Mouse (Mus musculus) A20 (cell line): ENCODE results near the gene Ccdc151.
A peak's percentile ranks its signal among the peaks of the same experiment; 100 is the strongest.

Experiments used
- DNase-seq: peaks from one replicate; pipeline ENCODE4 v3.0.0-alpha.2; 2011; ENCODE audit warnings: low read depth, low spot score

Gene Ccdc151

DNA sequence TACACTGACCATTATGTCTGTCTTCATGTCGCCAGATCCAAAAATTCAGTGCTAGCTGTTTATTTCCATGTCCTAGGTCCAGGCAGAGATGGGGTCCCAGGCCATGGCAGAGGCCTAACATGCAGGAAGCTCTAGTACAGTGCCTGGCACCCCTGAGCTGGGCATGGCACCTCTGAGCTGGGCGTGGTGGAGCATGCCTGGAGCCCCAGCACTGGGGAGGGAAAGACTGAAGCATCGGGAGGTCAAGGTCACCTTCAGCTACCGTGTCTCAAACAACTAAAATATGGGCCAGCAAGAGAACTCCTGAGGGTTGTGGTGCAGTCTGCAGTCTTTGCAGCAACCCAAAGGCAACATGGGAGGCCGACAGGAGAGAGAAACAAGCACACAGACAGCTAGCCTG lies 44.1 kb downstream of the Ccdc151 start:
- DNase-seq, result no peak

- DNase-seq, result peak; percentile 95
Observed at GRCm38 (mm10) chr9:21955570-21956281, 46.7 kb downstream of the Ccdc151 start, which contains the start of gene Swsap1. Gene Swsap1, plus strand, starts transcription at chr9:21955755.

DNA sequence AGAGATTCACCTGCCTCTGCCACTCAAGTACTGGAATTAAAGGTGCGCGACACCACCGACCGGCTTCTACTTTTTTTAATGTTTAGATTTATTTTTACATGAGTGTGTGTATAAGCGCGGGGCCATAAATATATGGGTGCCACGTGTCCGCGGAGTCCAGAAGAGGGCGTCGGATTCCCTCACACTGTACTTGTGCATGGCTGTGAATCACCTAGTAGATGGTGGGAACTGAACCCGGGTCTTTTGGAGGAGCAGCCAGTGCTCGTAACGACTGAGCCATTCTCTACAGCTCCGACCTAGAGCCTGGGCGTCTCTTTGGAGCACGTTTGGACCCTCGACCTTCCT lies 47.2 kb downstream of the Ccdc151 start:
- DNase-seq, result no peak

DNA sequence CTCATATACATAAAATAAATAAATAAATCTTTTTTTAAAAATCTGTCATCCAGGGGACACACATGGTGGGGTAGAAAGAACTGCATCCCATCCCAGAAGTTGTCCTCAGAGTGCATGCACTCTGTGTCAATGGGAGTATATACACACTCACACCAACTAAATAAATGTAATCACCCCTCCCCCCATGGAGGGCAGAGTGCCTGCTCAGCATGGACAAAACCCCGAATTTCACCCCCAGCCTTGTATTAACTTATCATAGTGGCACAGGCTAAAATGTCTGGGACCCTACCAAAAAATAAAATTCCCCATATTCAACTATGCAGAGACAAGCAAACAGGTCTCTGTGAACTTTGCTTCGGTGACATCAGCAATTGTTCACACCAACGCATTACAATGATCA lies 47.8 kb downstream of the Ccdc151 start:
- no peak for DNase-seq

DNA sequence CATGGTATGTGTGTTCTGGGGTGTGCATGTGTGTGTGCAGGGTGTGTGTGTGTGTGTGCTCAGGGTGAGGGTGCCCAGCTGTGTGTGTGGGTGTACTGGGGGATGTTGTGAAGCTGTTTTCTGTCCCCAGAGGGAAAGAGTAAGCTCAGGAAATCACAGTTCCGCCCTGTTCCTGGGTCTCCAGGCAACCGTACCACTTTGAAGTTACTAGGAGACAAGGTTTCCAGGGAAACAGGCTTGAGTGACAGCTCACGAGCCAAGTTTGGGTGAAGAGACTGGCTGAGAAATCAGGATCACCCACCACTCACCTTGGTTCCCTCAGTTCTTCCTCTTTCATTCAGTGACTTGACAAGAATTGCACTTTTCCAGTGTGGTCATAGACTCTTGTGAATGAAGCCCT lies 48.8 kb downstream of the Ccdc151 start:
- no peak for DNase-seq

DNA sequence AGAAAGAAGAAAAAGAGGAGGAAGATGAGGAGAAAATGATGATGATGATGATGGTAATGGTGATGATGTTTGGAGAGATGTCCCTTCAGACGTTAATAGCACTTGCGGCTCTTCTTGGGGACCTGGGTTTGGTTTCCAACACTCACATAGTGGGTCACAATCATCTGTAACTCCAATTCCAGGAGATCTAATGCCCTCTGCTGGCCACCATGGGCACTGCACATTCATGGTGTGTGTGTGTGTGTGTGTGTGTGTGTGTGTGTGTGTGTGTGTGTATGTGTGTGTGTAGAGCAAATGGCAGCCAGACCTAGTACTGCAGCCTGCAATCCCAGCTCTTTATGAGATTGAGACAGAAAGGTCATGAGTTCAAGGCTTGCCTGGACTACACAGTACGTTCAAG lies 50.5 kb downstream of the Ccdc151 start:
- DNase-seq, result no peak

DNA sequence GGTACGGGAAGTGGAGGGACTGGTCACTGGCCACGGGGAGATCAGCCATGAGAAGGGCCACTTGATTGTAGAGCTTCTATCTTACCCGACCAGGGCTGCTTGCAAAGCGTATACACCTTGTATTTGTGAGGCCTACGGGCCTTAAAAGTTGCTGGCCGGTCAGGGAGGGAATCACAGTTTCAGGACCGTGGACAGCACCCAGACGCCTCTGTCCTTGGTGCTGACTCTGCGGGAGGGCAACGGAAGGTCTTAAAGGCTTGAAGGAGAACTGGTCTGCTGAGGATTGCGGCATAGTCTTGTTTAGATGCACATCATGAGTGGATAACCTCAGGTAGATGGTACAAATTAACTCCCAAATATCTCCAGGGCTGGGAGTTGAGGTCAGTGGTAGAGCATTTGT lies 52.1 kb downstream of the Ccdc151 start:
- peak; percentile 37 for DNase-seq

DNA sequence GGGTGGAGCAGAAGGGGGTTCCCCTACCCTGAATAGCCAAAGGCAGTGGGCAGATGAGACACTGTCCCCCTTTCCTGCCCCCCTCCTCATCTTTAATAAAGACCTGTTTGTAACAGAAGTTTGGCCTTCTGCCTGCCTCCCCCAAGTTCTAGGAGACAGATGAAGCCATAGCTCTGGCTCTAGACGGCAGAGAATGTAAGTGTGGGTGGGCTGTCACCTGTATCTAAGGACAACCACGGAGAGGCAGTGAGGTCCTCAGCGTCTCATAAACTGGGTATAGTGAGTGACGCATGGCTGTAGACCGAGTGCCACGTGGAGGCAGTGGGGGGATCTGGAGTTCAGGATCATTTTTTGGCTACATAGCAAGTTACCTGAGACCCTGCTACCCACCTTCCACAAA lies 53.6 kb downstream of the Ccdc151 start:
- no peak for DNase-seq

GRCm38 (mm10) chr9:21948146-21948545 lies 54.3 kb downstream of the Ccdc151 start:
- no peak for DNase-seq

DNA sequence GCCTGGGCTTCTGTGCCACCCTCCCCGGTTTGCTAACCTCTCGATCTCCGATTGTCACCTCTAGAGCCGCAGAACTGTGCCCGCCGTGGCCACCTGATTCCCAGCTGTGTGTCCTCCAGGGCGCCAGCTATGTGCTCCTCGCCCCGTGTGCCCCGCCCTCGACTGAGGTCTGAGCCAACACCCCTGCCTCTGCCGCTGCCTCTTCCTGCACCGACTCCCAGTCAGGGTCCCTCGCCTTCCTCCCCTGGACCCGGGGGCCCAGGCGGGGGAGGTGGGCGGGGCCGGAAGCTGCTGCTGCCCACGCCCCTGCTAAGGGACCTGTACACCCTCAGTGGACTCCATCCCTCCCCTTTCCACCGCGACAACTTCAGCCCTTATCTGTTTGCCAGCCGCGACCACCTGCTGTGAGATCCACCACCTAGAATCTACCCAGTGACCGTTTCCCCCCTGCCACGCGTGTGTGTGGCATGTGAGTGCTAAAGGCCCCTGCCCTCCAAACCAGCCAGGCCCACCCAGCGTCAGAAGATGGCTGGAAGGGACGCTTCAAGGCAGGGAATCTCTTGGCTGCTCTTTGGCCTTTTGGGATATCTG lies 54.8 kb downstream of the Ccdc151 start:
- DNase-seq, result no peak

DNA sequence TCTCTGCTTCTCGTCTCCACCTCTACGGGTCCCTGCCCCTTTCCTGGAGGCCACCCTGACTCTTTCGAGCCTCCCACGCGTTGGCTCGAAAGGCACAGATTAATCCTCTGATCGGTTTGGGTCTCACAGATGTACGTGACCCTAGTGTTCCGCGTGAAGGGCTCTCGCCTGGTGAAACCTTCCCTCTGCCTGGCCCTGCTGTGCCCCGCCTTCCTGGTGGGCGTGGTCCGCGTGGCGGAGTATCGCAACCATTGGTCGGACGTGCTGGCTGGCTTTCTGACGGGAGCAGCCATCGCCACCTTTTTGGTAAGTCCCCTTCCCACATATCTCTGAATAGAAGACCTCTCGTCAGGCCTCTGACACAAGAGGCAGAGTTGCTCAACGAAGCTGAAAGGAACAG lies 58.2 kb downstream of the Ccdc151 start:
- peak; percentile 73 for DNase-seq

DNA sequence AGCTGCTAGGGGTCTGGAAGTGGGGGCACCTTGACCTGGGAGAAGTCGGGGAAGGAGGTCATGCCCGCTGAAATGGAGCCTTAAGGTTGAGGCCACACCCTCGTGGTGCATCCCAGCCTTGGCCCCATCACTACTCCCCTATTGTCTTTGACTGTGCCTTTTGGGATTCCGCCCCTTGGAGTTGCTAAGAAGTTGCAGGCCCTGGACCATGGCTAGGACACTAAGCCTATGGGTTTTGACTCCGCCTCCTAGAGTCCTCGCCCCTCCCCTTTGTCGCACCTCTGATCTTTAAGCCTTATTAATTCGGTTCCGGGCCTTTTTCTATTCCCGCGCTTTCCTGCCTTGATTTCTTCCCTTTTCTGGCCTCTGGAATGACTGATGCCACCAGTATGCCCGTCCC lies 58.8 kb downstream of the Ccdc151 start:
- no peak for DNase-seq

GRCm38 (mm10) chr9:21943046-21943445 lies 59.4 kb downstream of the Ccdc151 start:
- DNase-seq, result no peak
